Mouse (Mus musculus) embryo, embryonic 11 days (tissue): Measurements from ENCODE around the gene Cntn1.
A peak's percentile ranks its signal among the peaks of the same experiment; 100 is the strongest.

Source experiments
- DNase-seq: peaks from one replicate; pipeline ENCODE4 v3.0.0-alpha.2; 2015

Cntn1 gene

DNA sequence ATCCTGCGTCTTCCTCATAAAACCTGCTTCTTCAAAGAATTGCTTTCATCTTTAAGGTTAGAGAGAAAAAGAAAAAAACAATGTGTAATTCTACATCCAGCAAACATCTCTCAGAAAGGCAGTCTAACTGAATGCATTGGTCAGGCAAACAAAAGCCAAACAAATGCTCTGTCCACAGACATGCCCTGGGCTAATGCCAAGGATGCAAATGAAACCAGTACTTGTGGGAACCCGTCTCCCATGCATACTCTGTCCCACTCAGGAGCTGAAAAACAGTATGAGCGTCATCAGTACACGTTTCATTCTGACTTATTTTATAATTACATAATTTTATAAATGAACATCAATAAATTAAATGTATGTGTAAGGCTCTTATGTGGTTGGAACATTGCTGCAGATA is 91.0 kb downstream of the Cntn1 start:
- DNase-seq = no peak

DNA sequence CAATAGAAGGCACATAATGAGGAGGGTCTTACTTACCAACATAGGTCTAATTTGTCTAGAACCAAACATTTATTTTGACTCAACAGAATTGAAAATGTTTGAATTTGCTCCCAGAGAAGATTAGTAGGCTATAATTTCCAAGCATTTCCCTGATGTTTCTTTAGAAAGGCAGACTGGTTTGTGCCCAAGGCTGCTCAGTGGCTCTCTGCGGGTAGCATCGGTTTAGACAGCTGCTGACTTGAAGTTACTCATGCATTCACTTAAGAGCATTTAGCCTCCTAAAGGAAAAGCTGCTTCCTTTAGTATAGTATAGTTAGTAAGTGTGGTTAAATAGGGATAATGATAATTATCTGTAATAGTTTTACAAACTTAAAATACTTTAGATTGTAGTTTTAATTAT is 104.0 kb downstream of the Cntn1 start:
- no peak for DNase-seq

- DNase-seq = no peak
Measured at GRCm38 (mm10) chr15:92160855-92161162, 109.8 kb downstream of the Cntn1 start.

DNA sequence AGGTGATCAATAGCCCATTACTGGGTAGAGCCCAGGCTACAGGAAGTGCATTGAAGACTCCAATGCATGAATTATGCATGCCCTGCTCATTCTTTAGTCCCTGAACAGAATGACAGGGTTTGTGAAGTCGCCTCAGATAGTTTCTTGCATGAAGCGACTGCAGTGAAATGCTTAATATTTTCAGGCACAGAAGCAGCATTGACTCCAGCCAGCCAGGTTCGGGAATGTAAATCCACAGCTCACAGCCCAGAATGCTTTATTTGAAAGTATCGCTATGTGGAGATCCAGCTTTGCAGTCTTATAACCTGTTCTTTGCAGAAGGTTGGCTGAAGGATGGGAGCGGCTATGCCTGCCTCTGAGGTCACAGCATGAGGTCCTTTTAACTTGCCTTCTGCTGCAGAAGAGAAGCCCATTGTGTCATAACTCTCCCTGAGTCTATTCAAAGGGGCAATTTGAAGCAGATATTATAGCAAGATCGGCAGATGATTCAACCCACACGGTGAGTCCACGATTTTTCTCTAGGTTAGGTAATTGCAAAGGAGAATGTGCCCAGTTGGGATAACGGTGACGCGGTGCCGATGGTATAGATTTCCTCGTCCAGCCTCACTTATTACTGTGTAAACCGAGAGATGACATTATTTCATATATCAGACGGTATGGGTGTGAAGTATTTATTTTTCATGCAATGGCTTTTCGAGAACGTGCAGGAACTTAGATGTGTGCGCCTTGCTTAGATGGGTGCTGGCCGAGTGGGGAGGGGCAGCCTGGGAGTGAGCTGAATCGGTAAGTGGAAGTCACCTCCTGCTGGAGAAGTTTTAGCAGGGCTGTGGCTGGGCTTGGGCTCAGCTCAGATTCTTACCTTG is 110.4 kb downstream of the Cntn1 start:
- peak; percentile 34 for DNase-seq

DNA sequence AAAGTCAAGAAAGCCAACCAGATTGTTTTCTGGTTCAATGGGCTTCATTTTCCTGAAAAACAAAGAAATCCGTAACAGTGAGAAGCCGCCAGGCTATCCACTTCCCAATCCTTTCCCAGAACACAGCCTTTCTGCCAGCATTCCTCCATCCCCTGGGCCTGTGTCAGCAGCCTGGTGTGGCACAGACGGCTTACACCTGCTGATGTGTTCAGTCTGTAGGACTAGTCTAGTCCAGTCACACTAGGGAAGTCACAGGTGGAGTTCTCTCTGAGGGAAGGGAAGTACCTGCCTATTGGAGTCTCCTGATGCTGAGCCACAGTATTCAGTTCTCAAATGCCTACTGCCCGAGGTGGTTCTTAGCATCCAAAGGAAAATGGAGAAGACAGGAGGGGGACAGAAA is 111.9 kb downstream of the Cntn1 start:
- no peak for DNase-seq

DNA sequence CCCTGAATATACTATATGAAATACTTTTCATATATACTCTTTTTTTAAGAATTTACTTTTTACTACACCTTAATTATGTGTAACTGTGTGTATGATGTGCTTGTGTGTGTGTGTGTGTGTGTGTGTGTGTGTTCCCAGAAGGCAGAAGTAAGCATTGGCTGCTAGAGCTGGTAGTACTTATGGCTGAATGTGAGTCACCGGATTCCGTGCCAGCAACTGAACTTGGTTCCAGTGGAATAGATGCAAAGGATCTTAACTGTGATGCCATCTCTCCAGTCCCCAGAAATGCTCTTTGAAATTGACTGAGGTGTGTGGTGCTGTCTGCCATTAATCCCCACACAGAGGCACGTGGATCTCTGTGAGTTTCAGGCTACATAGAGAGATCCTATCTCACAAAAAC is 113.2 kb downstream of the Cntn1 start:
- no peak for DNase-seq

GRCm38 (mm10) chr15:92166266-92166665 is 115.3 kb downstream of the Cntn1 start:
- no peak for DNase-seq

- no peak for DNase-seq
Measured at GRCm38 (mm10) chr15:92175739-92176138, 124.8 kb downstream of the Cntn1 start.

DNA sequence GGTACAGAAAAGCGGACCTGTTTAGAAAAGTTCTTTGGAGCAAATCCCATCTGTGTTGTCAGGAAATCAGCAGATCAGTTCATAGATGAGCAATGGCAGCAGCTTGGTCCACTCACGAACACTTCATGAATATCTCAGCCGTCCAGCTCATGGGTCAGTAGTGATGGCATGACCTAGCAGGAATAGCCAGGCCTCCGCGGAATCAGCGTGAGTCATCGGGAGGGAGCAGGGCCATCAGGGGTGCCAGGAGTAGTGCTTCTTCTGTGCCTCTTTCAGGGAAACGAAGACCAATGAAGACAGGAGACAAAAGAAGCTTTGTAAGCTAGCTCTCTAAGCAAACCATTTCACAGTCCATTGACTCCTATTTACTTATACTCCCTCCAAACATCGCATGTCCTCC is 126.4 kb downstream of the Cntn1 start:
- DNase-seq = no peak

GRCm38 (mm10) chr15:92185484-92185883 is 134.5 kb downstream of the Cntn1 start:
- DNase-seq = no peak

DNA sequence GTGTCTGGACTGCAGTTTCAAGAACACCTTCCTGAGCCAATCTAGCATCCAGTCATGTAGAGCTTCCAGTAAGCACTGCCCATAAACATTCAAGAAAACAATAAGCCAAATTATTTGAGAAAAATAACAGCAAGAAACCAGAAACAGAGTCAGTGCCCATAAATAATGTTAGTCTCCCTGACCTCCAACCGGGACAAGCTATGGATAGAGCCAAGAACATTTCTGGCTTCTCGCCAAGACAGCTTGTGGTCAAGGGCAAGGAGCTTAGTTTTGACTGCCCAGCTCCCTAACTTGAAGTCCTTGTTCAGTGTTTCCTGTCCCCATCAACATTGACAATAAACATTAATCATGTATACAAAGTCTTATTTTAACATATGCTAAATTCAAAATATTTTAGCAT is 139.0 kb downstream of the Cntn1 start:
- DNase-seq = peak; percentile 19

GRCm38 (mm10) chr15:92200326-92200985 is 149.5 kb downstream of the Cntn1 start:
- DNase-seq = no peak

DNA sequence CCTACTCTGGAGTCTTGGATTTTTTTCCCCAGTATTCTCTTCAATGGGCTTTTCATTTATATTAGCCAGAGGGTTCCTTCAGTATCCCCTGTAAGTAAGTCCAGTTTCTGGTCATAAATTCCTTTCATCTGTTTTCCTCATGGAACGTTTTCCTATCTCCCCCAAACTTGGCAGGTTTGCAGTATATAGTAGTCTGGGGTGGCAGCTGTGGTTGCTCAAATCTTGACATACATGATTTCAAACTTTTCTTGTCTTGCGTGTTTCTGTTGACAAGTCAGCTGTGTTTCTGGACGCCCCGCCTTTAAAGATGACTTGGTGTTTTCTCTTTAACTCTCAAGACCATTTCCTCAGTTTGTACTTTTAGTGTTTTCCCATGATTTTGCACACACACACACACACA is 155.7 kb downstream of the Cntn1 start:
- no peak for DNase-seq

GRCm38 (mm10) chr15:92209778-92210177 is 158.8 kb downstream of the Cntn1 start:
- no peak for DNase-seq

GRCm38 (mm10) chr15:92210486-92211235 is 159.7 kb downstream of the Cntn1 start:
- no peak for DNase-seq

DNA sequence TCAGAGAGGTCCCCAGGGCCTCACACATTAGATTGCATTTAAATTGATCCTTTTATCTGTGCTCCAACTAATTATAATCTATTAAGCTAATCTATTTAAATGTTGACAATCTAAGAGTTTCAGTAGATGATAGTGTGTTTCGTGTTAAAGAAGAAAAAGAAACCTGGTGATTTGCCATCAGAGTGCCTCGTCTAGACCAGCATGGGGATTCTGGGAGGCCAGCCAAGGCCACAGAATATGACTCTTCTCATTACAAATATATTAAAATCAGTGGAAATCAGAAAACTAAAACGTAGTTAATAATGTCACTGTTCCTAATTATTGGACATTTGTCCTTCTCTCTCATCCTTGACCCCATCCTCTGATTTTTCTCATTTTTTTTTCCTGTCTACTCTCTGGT is 164.9 kb downstream of the Cntn1 start:
- no peak for DNase-seq

DNA sequence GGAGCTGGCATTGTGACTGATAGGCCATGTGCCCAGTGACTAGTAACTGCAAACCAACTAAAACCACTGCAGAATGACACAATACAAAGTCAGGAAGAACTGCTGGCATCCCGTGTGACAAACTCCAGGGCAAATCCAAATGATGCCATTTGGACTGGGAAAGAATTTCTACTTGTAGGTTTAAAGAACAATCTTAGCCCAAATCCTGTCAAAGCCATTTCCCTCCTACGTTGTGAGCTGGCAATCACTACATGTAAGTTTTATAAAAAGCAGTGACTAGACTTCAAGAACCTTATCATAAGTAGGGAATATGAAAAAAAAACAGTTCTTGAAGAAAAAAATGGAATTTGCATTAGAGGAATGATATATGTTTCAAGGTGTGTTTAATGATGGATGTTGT is 170.5 kb downstream of the Cntn1 start:
- DNase-seq = no peak

- DNase-seq = peak; percentile 72
Measured at GRCm38 (mm10) chr15:92231386-92231785, 180.4 kb downstream of the Cntn1 start.

DNA sequence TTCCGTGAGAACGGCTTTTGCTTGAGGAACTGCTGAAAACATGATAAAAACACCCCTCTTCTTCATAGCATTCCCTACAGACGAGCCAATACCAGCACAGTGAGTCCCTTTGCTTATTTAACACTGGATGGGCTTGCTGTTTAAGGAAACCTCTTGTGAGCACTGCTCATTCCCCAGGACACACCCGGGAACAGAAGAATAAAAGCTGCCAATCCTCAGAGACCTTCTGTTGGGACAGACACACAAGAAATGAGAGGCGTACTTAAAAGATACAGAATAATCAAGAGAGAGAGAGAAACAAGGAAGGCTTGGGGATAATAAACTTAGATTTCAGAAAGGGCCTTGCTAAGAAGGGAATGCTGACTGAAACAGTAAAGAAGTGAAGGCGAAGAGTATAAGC is 184.9 kb downstream of the Cntn1 start:
- no peak for DNase-seq

DNA sequence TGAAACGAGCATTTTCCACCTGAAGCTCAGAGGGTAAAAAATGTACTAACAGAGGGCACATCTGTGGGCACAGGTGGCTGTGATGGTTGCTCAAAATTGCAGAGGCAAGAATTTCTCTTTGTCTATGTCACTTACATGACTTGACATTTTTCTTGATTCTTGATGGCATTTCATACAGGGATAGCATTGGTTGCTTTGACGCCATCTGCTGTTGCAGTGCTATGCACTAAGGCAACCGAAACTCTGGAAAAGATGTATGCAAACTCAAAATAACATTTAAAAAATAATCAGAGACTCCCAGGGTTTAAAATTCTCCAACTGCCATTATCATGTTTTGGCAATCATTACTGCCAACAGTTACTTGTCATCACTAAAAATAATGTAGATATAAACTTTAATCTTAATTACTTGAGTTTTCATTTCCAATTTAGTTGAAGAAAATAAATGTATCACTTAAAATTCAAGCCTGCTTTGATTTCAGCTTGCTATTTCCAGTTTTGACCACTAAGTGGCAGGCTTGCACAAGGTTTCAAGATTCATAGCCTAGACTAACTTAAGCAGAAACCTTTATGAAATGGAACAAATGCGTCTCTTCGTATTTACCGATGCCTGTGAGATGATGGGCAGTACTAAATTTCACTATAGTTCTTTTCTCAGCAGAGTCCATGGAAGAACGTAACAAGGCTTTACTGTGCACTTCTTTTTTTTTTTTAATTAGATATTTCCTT is 214.2 kb downstream of the Cntn1 start:
- DNase-seq = peak; percentile 61

- no peak for DNase-seq
Measured at GRCm38 (mm10) chr15:92268341-92268740, 217.4 kb downstream of the Cntn1 start.

GRCm38 (mm10) chr15:92268741-92269322 is 217.9 kb downstream of the Cntn1 start:
- DNase-seq = no peak
